Mouse (Mus musculus) limb, embryonic 15.5 days (tissue): ENCODE measurements at regions not wholly inside any gene's neighbourhood (a gene's known extent, or its start where the extent isn't known, plus 50 kb on each side); places are given as distances from the start of the nearest gene placed in this dataset.

ENCODE experiments used
- ATAC-seq: fragments of 200-750 bp; cut with Nextera tagmentation; 2 replicates; pipeline ENCODE4 v1.8.0; 2017; ENCODE audit warnings: low read depth, moderate TSS enrichment; ENCODE audit not compliant: insufficient number of reproducible peaks, low FRiP score, low TSS enrichment
- H3K27ac ChIP-seq: fragments of 300-500 bp; sonication (generic); 2 replicates; pipeline ENCODE4 v1.5.1; 2015; ENCODE audit warnings: moderate library complexity, mild to moderate bottlenecking, inconsistent platforms
- H3K27me3 ChIP-seq: fragments of 300-500 bp; sonication (generic); 2 replicates; pipeline ENCODE4 v1.6.1; 2015; ENCODE audit warnings: inconsistent platforms
- H3K36me3 ChIP-seq: fragments of 300-500 bp; sonication (generic); 2 replicates; pipeline ENCODE4 v1.6.1; 2015; ENCODE audit warnings: inconsistent platforms
- H3K4me1 ChIP-seq: fragments of 300-500 bp; sonication (generic); 2 replicates; pipeline ENCODE4 v1.6.1; 2015; ENCODE audit warnings: inconsistent platforms
- H3K4me2 ChIP-seq: fragments of 300-500 bp; sonication (generic); 2 replicates; pipeline ENCODE4 v1.6.1; 2015; ENCODE audit warnings: mild to moderate bottlenecking, inconsistent platforms
- H3K4me3 ChIP-seq: fragments of 300-500 bp; sonication (generic); 2 replicates; pipeline ENCODE4 v1.5.1; 2015; ENCODE audit warnings: mild to moderate bottlenecking, inconsistent platforms
- H3K9ac ChIP-seq: fragments of 300-500 bp; sonication (generic); 2 replicates; pipeline ENCODE4 v1.6.1; 2015; ENCODE audit warnings: inconsistent platforms
- H3K9me3 ChIP-seq: fragments of 300-500 bp; sonication (generic); 2 replicates; pipeline ENCODE4 v1.6.1; 2016; ENCODE audit warnings: inconsistent platforms
- WGBS: fragments of 180-500 bp; shearing (Covaris S2); methylation state at CpG from one replicate; pipeline ENCODE4 v1.1.7; 2015; 5-methylcytosine and 5-hydroxymethylcytosine counted together

DNA sequence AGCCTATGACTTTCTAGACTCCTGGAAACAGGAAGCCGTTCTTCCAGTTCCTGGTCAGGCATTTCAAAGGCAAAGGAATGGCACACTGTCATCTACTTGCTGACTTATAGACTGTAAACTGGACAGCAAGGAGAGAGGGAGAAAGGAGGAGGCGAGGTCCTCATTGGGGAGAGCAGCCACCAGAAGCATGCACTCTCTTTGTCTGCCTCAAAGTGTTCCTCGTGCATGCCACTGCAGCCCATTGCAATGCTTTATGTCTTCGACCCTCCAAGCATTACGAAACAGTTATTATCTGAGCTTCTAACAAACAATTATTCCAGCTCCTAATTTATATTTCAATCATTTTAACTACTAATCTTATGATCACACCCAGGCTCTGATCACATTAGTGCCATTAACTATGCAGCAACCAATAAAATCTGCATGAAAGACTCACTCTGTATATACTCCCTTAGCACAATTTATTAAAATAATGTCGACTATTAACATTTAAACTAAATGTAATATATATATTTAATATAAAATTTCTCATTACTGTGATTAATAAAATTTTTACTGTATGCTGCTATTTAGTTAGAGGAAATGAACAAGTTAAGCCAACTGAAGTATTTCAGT is 417.1 kb downstream of the Meis1 start:
- no peaks in the 10 kb centered on the region for H3K36me3 ChIP-seq
- H3K4me2 ChIP-seq: no peak overlapping the region
- no peak overlapping the region for H3K27ac ChIP-seq
- H3K9ac ChIP-seq: no peak overlapping the region
- no peak overlapping the region for H3K4me3 ChIP-seq
- peaks cover 3% of the 10 kb centered on the region; the same call in 1 of the 2 replicates for H3K27me3 ChIP-seq
- H3K4me1 ChIP-seq: no peaks in the 10 kb centered on the region
- no peak for ATAC-seq
- WGBS: 72% methylated on average over 6 of the region's 6 CpGs
- no peaks in the 10 kb centered on the region for H3K9me3 ChIP-seq

DNA sequence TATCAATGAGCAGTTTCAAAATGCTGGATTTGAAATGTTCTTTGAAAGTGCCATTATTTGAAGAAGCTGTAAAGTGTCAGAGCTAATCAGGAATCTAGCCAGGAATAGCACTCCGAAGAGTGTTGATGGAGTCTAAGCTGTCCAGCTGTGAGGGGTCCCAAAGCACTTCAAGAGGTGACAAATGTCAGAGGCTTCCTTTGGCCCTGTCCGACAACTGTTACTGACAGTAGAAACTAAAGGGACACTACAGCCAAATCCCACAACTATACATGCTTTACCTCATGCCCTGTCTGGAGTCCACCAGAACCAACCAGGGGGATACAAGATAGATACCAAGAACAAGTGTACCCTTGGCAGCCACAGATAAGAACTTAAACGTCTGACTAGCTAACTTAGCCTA is 420.4 kb downstream of the Meis1 start:
- H3K27me3 ChIP-seq: peaks cover 1% of the 10 kb centered on the region; the same call in 1 of the 2 replicates
- no peak overlapping the region for H3K4me2 ChIP-seq
- H3K27ac ChIP-seq: no peak overlapping the region
- no peaks in the 10 kb centered on the region for H3K36me3 ChIP-seq
- H3K4me3 ChIP-seq: no peak overlapping the region
- no peaks in the 10 kb centered on the region for H3K9me3 ChIP-seq
- H3K4me1 ChIP-seq: no peaks in the 10 kb centered on the region
- no peak overlapping the region for H3K9ac ChIP-seq
- no peak for ATAC-seq
- WGBS: 70% methylated on average over 3 of the region's 3 CpGs

DNA sequence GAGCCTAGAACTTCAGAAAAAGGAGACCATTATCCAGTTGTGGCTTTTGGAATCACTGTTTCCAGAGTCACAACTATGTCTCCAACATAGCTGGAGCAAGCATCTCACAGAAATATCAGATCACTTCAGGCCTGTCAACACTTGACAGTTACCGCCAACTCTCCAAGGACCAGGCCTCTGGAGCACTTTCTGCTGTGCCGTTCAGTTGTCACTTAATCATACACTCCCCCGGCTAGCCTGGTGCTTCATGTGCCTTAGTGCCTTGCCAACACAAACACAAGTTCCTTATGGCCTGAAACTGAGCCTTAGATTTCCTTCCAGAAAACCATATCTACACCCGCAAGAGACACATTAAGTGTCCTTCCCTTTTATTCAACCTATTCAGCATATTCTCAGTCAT is 421.8 kb downstream of the Meis1 start:
- Histone ChIP-seq H3K27me3 (no peaks in the 10 kb centered on the region), H3K36me3 (no peaks in the 10 kb centered on the region), H3K9me3 (no peaks in the 10 kb centered on the region), H3K9ac (no peak overlapping the region), H3K4me2 (no peak overlapping the region), H3K27ac (no peak overlapping the region), H3K4me3 (no peak overlapping the region), H3K4me1 (no peaks in the 10 kb centered on the region)
- no peak for ATAC-seq
- 71% methylated on average over 4 of the region's 4 CpGs for WGBS

DNA sequence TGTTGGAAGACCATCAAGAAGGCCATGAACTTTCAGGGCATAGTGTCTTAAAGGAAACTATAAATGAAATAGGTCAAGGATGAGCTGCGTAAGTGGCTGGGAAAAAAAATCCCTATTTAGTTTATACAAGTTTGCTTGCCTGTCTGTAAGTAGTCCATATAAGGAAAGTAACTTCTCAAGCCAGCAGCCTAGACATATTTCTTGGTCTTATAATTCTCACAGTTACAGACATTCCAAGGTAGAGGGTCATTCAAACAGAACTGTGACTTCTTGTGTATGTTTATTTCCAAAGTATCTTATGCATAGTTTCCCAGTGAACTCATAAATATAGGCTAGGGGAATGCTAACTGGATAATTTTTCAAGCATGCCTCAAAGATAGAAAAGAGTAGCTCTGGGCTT is 428.3 kb downstream of the Meis1 start:
- Histone ChIP-seq H3K9ac (no peak overlapping the region), H3K36me3 (no peaks in the 10 kb centered on the region), H3K27ac (no peak overlapping the region), H3K4me3 (no peak overlapping the region), H3K27me3 (no peaks in the 10 kb centered on the region), H3K9me3 (no peaks in the 10 kb centered on the region), H3K4me1 (no peaks in the 10 kb centered on the region), H3K4me2 (no peak overlapping the region)
- no peak for ATAC-seq
- 88% methylated on average over 1 of the region's 1 CpGs for WGBS

DNA sequence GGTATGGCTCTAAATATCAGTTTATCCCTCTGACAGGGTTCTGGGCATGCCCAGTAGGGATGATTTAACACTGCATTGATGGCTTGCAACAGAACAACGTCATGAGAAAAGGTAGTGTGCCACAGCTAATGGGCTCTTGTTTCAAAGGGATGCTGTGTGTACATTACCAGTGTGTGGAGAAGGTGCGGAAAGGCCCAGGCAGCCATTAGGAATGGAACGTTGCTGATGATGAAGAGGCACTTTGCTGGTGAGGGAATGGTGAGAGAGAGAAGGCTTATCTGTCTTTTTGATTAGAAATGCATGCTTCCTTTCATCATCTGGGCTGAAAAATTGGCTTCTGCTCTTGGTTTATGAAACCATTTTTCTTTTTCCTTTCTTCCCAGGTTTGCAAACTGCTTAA is 432.3 kb downstream of the Meis1 start:
- ATAC-seq: no peak
- H3K36me3 ChIP-seq: no peaks in the 10 kb centered on the region
- H3K9me3 ChIP-seq: no peaks in the 10 kb centered on the region
- H3K4me3 ChIP-seq: no peak overlapping the region
- H3K4me1 ChIP-seq: no peaks in the 10 kb centered on the region
- H3K27me3 ChIP-seq: no peaks in the 10 kb centered on the region
- WGBS: 52% methylated on average over 3 of the region's 3 CpGs
- H3K9ac ChIP-seq: no peak overlapping the region
- H3K27ac ChIP-seq: no peak overlapping the region
- H3K4me2 ChIP-seq: no peak overlapping the region

DNA sequence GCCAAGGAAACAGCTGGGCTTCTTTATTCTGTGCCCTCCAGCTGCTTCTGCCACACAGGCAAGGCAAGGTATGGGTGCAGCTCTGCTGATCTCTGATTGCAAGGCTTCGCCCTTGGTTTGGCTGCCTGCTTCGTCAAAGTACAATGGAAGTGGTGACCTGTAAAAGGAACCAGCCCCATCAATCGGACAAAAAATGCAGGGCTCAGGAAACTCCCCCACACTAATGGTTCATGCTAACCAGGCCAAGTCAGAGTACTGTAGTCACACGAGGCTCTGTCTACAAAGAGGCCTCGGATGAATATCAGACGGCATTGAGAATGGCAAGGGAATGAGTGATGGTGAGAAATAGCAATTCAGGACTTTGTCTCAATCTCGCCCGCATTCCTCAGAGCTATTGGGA is 433.8 kb downstream of the Meis1 start:
- H3K4me1 ChIP-seq: no peaks in the 10 kb centered on the region
- WGBS: 80% methylated on average over 8 of the region's 8 CpGs
- no peak for ATAC-seq

DNA sequence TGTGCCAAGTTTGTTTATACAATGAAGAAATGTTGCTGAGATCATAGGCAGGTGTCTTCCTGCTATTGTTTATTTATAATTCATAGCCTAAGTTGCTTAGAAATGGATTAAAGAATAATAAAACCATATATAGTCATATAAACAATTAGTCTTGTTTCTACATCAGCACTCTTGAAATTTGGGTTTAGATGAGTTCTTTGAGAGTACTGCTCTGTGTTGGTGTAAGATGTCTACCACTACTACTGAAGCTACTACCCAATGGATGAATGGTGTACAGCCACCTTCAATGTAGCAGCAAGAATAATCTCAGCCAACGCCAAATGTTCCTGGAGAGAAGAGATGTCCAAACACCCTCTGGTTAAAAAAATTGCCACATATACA is 436.0 kb downstream of the Meis1 start:
- H3K27ac ChIP-seq: no peak overlapping the region
- H3K36me3 ChIP-seq: no peaks in the 10 kb centered on the region
- no peaks in the 10 kb centered on the region for H3K27me3 ChIP-seq
- no peaks in the 10 kb centered on the region for H3K4me1 ChIP-seq
- WGBS: 90% methylated on average over 1 of the region's 1 CpGs
- no peak overlapping the region for H3K9ac ChIP-seq
- ATAC-seq: no peak
- no peaks in the 10 kb centered on the region for H3K9me3 ChIP-seq
- H3K4me2 ChIP-seq: no peak overlapping the region
- H3K4me3 ChIP-seq: no peak overlapping the region

More for the DNA sequence above, 433.8 kb downstream of the Meis1 start:
- Histone ChIP-seq H3K4me2 (no peak overlapping the region), H3K27me3 (no peaks in the 10 kb centered on the region), H3K9ac (no peak overlapping the region), H3K27ac (no peak overlapping the region), H3K36me3 (no peaks in the 10 kb centered on the region), H3K9me3 (no peaks in the 10 kb centered on the region), H3K4me3 (no peak overlapping the region)

DNA sequence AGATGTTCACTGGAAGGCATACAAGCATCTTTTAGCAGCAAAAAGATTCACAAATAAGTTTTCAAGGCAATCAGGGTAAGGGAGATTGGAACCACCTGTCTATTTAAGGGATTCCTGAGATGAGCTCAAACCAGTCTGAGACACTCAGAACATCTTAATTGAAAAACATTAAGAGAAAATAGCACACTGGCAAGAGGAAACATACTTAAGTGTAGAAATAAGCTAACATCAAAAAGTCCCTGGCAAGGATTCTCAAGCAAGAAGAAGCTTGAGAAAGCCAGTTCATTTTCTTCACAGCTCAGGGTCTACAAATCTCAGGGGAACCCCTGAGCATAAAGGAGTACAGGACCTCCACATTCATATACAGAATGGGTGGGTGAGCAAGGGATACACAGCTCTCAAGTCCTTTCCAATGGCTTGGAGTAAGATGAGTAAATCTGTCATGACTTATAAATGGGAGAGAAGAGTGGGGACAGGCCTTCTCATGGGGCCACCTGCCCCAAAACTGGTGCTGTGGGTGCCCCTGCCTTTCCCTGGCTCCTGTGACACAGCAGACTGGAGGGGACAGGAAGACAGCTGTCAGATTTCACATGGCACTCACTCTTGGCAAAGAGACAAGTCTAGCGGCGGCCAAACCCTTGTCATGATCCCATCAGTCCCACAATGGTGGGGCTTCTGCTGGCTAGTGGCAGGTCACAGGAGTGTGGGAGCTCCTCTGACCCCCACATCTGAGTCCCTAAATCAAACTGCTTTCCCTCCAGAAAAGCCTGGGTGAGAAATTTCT is 436.6 kb downstream of the Meis1 start:
- Histone ChIP-seq H3K27ac (no peak overlapping the region), H3K27me3 (no peaks in the 10 kb centered on the region), H3K9ac (no peak overlapping the region), H3K4me1 (no peaks in the 10 kb centered on the region), H3K4me2 (no peak overlapping the region), H3K4me3 (no peak overlapping the region), H3K36me3 (no peaks in the 10 kb centered on the region), H3K9me3 (no peaks in the 10 kb centered on the region)
- no peak for ATAC-seq
- WGBS: 65% methylated on average over 2 of the region's 2 CpGs

DNA sequence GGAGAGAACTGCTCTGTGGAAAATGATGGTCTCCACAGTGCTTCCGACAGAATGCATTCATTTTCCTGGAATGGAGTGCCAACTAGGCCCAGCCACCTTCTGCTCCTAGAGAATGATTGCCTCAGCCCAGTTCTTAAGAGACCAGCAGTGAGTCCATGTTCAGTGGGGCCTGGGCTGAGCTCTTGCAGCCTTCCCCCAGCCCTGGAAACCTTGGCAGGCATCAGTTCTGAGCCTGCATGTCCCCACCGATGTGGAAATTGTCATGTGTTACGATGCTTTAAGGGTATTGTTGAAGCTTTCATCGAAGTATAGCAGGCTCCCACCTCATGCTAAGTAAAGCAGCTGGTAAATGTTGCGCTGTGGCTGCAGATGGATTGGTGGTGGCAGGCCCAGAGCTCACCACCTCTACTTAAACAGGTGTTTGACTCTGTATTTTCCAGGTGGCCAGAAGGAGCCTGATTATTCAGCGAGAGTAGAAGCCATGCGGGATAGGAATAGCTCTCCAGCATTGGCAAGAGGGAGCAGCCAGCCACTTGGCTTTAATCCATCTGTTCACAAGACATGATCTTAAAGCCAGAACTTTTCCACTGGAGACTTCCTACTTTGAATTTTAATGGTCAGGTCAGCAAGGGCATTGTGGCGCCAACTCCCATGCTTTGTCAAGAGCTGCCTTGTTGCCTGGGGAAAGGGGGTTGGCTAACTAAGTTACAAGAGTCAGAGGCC is 437.5 kb downstream of the Meis1 start:
- Histone ChIP-seq H3K4me2 (no peak overlapping the region), H3K9me3 (no peaks in the 10 kb centered on the region), H3K4me3 (no peak overlapping the region), H3K9ac (no peak overlapping the region), H3K4me1 (no peaks in the 10 kb centered on the region), H3K27me3 (no peaks in the 10 kb centered on the region), H3K36me3 (no peaks in the 10 kb centered on the region), H3K27ac (no peak overlapping the region)
- ATAC-seq: no peak
- 68% methylated on average over 8 of the region's 8 CpGs for WGBS

DNA sequence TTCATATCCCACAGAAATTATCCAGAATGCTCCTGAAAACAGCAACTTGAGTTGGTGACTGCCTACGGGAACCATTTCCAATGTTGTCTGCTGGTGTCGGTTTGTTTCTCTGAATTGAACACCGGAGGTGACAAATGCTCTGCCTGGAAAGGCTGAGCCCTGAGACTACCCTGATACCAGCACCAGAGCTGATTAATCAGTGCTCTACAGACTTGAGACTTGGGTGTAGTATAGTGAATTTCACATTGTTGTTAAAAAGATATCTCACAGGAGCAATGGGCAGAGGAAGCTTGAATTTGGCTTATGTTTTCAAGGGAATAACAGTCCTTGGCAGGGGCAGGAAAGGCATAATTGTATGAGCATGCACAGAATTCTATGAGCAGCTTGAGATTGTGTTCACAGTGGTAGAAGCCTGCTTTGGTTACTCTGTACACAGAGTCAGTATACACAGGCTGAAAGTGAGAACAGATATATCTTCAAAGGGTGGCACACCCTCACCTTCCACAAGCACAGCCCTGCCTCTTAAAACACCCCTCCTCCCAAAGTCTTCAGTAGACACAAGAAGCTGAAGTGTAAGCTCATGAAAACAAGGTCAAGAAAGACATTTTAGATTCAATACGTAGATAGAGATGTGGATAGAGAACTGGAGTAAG is 447.1 kb downstream of the Meis1 start:
- H3K27ac ChIP-seq: no peak overlapping the region
- H3K4me3 ChIP-seq: no peak overlapping the region
- no peak overlapping the region for H3K9ac ChIP-seq
- no peaks in the 10 kb centered on the region for H3K27me3 ChIP-seq
- H3K4me1 ChIP-seq: no peaks in the 10 kb centered on the region
- H3K4me2 ChIP-seq: no peak overlapping the region
- WGBS: 88% methylated on average over 4 of the region's 4 CpGs
- no peaks in the 10 kb centered on the region for H3K9me3 ChIP-seq
- no peak for ATAC-seq
- no peaks in the 10 kb centered on the region for H3K36me3 ChIP-seq

DNA sequence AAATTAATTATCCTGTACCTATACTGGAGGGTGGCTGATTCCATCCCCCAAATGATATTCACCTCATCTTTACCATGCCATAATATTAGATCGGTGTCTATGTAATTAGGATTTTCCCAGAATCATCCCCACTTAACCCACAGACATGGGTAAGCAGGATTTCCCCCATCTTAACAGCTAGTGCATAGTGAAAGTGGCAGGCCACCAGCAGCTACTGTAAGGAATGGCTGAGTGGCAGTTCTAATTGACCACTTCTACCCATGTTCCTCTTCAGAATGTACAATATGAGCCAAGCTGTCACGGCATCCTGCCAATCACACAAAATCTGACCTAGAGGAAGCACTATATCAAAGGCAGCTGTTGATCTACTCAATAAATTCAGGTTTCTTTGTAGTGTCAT is 455.8 kb downstream of the Meis1 start:
- WGBS: 86% methylated on average over 2 of the region's 2 CpGs
- no peak for ATAC-seq
- Histone ChIP-seq H3K36me3 (no peaks in the 10 kb centered on the region), H3K9me3 (no peaks in the 10 kb centered on the region), H3K4me3 (no peak overlapping the region), H3K27me3 (no peaks in the 10 kb centered on the region), H3K4me1 (no peaks in the 10 kb centered on the region), H3K27ac (no peak overlapping the region), H3K9ac (no peak overlapping the region), H3K4me2 (no peak overlapping the region)

DNA sequence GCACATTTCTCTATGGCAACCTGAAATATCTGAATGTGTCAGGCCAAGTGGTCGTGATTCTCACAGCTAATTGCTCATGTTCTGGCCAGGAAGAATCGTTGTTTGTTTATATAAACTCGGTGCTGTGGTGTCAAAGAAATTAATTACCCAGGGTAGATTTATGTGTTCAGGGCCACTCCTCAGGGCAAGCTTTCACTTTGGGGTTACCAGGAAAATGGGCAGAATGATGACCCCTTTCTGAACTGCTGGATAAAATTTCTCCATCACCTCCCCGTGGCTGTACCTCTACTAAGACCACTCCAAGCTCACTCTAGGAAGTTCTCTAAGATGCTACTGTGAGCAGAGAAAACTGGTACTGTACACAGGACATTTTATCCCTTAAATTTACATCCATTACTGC is 460.1 kb downstream of the Meis1 start:
- Histone ChIP-seq H3K9me3 (no peaks in the 10 kb centered on the region), H3K4me3 (no peak overlapping the region), H3K27me3 (no peaks in the 10 kb centered on the region), H3K36me3 (no peaks in the 10 kb centered on the region), H3K9ac (no peak overlapping the region), H3K27ac (no peak overlapping the region), H3K4me1 (no peaks in the 10 kb centered on the region), H3K4me2 (no peak overlapping the region)
- 13% methylated on average over 4 of the region's 4 CpGs for WGBS
- ATAC-seq: no peak
